Mouse (Mus musculus): ENCODE results near the gene Gemin6. TPM values are rescaled to one million over a fixed set of nuclear protein-coding genes. Genes with fewer than 3 reads are reported as not detected.

Gene Gemin6
- polyA plus RNA-seq, 1 experiment = 7.1 TPM

DNA sequence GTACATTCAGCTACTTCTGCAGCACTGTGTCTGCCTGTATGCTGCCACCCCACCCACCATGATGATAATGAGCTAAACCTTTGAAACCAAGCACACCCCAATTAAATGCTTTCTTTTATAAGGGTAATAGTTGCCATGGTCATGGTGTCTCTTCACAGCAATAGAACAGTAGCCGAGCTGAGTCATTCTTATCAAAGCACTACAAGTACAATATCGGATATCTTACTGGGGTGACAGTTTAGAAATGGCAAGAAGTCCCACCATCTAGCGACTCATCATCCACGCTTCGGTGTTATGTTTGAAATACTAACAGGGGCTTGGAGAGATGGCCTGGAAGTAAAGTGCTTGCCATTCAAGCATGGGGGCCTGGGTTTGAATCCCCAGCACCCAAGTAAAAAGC is 9.6 kb downstream of the Gemin6 start:
- Histone ChIP-seq H3K27ac (ENCODE audit: insufficient read depth, low read depth, low read length) (no peak overlapping the region), H3K4me3 (ENCODE audit: insufficient read depth, low read length) (no peak overlapping the region), H3K4me1 (ENCODE audit: control insufficient read depth, insufficient read depth, low read length) (peaks cover 29% of the 10 kb centered on the region)
- TF ChIP-seq CTCF (IDR thresholded peaks at IDR 0.05; ENCODE audit: low read depth, low read length) (no peak), POLR2A (IDR thresholded peaks at IDR 0.05; ENCODE audit: borderline replicate concordance, low read depth, low read length) (no peak)

DNA sequence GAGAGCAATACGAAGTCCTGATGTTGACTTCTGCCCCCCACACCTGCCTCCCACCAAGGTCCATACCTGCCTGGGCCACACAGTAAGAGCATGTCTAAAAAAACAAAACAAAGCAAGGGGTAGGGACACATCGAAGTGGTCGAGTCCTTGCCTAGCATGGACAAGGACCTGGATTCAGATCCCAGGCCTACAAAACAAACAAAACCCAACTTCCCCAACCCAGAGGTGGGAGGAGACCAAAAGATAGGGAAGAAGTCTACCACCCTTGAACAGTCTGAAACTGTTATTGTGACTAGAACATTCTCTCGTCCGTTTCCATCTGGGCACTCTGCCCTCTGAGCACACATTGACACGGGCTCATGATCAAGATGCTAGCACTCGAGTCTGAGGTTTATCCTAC is 10.1 kb downstream of the Gemin6 start:
- no peak overlapping the region for H3K4me3 ChIP-seq (ENCODE audit: insufficient read depth, low read length)
- TF ChIP-seq CTCF (IDR thresholded peaks at IDR 0.05; ENCODE audit: low read depth, low read length) (no peak), POLR2A (IDR thresholded peaks at IDR 0.05; ENCODE audit: borderline replicate concordance, low read depth, low read length) (no peak)
- H3K4me1 ChIP-seq (ENCODE audit: control insufficient read depth, insufficient read depth, low read length) = peaks cover 26% of the 10 kb centered on the region
- no peak overlapping the region for H3K27ac ChIP-seq (ENCODE audit: insufficient read depth, low read depth, low read length)

DNA sequence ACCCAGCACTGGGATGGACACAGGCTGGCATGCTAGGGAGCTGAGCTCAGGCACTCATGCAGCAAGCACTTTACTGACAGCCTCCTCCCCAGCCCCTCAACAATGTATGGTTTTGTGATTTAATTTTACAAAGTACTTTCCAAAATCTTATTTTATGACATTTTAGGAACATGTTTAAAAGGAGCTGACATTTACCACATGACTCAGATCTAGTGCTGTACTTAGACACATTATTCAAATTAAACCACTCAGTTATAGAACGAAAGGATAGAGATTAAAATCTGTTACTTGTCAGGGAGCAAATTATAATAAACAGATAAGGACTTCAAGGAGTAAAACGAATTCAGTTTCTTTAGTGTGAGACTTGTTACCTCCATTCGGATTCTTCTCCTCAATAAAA is 11.2 kb downstream of the Gemin6 start:
- no peak overlapping the region for H3K4me3 ChIP-seq (ENCODE audit: insufficient read depth, low read length)
- H3K4me1 ChIP-seq (ENCODE audit: control insufficient read depth, insufficient read depth, low read length) = peaks cover 23% of the 10 kb centered on the region
- no peak overlapping the region for H3K27ac ChIP-seq (ENCODE audit: insufficient read depth, low read depth, low read length)
- TF ChIP-seq POLR2A (IDR thresholded peaks at IDR 0.05; ENCODE audit: borderline replicate concordance, low read depth, low read length) (no peak), CTCF (IDR thresholded peaks at IDR 0.05; ENCODE audit: low read depth, low read length) (no peak)

DNA sequence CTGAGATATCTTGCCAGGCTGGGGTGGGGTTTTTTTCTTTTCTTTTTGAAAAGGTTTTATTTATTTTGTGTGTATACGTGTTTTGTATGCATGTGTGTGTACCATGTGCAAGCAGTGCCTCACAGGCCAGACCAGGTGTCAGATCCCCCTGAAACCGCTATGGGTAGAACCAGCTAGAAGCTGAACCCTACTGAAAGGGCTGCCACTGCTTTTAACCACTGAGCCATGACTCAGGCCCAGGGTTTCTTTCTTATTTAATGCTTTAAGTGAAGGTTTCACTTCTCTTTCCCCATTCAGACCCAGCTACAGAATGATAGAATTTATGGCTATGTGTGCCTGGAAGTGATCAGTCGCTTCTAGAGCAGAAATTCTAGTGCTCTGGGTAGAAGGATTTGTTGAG is 12.6 kb downstream of the Gemin6 start:
- Histone ChIP-seq H3K27ac (ENCODE audit: insufficient read depth, low read depth, low read length) (peak overlapping the region; percentile 56), H3K4me3 (ENCODE audit: insufficient read depth, low read length) (no peak overlapping the region), H3K4me1 (ENCODE audit: control insufficient read depth, insufficient read depth, low read length) (peaks cover 23% of the 10 kb centered on the region)
- no peak for TF ChIP-seq CTCF (IDR thresholded peaks at IDR 0.05; ENCODE audit: low read depth, low read length)
- no peak for TF ChIP-seq POLR2A (IDR thresholded peaks at IDR 0.05; ENCODE audit: borderline replicate concordance, low read depth, low read length)

DNA sequence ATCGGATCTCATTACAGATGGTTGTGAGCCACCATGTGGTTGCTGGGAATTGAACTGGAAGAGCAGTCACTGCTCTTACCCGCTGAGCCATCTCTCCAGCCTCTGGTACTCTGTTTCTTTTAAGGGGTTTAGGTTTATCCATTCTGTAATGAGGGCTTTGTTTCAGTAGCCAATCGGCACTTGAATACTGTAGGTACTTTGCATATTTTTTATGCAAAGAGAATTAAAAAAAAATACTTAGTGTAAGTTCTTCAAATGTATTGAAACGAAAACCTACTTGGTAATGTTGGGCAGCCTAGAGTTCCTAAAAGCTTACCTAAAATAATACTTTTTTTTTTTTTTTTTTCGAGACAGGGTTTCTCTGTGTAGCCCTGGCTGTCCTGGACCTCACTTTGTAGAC is 13.2 kb downstream of the Gemin6 start:
- Histone ChIP-seq H3K4me1 (ENCODE audit: control insufficient read depth, insufficient read depth, low read length) (peaks cover 23% of the 10 kb centered on the region), H3K4me3 (ENCODE audit: insufficient read depth, low read length) (no peak overlapping the region), H3K27ac (ENCODE audit: insufficient read depth, low read depth, low read length) (no peak overlapping the region)
- TF ChIP-seq POLR2A (IDR thresholded peaks at IDR 0.05; ENCODE audit: borderline replicate concordance, low read depth, low read length) = no peak
- no peak for TF ChIP-seq CTCF (IDR thresholded peaks at IDR 0.05; ENCODE audit: low read depth, low read length)

DNA sequence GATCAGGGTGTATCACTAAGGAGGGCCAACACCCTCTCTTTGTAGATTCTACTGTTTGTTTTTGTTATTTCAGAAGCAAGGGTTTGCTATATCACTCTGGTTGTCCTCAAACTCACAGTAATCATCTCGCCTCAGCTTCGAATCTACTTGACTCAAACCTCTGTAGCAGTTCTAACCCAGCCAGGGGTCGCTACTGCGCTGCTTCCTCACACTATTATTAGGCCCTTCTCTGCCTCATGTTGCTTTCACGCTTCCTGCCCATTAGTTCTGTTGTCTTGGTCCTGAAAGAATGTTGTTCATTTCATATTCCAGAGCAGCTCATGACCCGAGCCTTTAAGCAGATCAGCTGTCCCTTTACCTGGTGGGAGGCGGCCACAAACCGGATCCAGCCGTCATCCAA is 17.4 kb downstream of the Gemin6 start:
- TF ChIP-seq CTCF (IDR thresholded peaks at IDR 0.05; ENCODE audit: low read depth, low read length) = no peak
- TF ChIP-seq POLR2A (IDR thresholded peaks at IDR 0.05; ENCODE audit: borderline replicate concordance, low read depth, low read length) = no peak
- Histone ChIP-seq H3K4me3 (ENCODE audit: insufficient read depth, low read length) (no peak overlapping the region), H3K27ac (ENCODE audit: insufficient read depth, low read depth, low read length) (no peak overlapping the region), H3K4me1 (ENCODE audit: control insufficient read depth, insufficient read depth, low read length) (peaks cover 8% of the 10 kb centered on the region)

DNA sequence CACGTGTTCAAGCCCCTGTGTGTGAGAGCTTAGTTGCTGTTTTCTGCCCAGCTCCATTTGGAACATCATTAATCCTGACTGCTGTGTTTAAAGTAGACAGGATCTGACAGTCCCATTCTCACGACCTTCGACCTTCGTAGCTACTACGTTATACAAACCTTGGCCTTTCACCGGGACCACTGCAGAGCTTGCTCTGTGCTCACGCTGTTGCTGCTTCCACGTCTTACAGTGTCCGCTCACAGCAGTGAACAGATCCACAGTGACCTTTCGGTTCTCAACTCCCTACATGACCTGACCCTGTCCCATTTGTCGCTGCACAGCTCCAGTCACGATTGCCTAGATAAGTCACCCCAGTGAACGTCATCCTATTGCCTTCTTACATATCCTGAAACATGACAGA is 18.9 kb downstream of the Gemin6 start:
- no peak for TF ChIP-seq POLR2A (IDR thresholded peaks at IDR 0.05; ENCODE audit: borderline replicate concordance, low read depth, low read length)
- Histone ChIP-seq H3K27ac (ENCODE audit: insufficient read depth, low read depth, low read length) (no peak overlapping the region), H3K4me3 (ENCODE audit: insufficient read depth, low read length) (no peak overlapping the region)

DNA sequence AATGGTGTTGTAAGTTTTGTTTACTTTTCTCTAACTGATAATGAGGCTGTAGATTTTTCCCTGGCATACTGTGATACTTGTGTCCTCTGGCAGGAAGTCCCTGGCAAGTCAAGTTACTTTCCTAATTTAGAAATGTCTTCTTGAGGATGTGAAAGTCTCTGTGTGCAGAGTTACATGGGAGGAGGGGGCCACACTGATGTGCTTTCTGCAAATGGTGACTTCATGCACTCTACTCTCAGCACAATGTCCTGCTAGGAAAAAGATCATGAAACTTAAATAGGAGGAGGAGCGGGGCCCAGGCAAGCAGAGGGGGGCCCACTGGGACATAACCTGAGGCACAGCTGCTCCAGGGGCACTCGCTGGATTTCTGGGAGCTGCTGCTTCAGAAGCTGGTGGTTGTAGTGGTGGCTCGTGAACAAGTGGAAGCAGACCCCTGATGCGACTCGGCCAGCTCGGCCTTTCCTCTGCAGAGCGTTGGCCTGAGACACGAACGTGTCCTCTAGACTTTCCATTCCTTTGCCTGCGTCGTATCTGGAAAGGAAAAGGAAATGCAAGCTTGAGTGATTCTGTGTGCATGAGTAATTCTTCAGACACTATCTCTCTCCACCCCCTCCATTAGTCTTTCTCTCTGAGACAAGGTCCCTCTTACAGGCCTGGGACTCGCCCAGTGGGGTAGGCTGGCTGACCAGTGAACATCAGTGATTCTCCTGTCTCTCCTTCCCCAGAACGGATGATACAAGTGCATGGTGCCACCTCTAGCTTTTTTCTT is 28.7 kb downstream of the Gemin6 start:
- H3K4me3 ChIP-seq (ENCODE audit: insufficient read depth, low read length) = no peak overlapping the region
- TF ChIP-seq POLR2A (IDR thresholded peaks at IDR 0.05; ENCODE audit: borderline replicate concordance, low read depth, low read length) (no peak), CTCF (IDR thresholded peaks at IDR 0.05; ENCODE audit: low read depth, low read length) (no peak)
- peak overlapping the region; percentile 85 for H3K27ac ChIP-seq (ENCODE audit: insufficient read depth, low read depth, low read length)
- H3K4me1 ChIP-seq (ENCODE audit: control insufficient read depth, insufficient read depth, low read length) = peaks cover 18% of the 10 kb centered on the region

More for the DNA sequence above, 18.9 kb downstream of the Gemin6 start:
- H3K4me1 ChIP-seq (ENCODE audit: control insufficient read depth, insufficient read depth, low read length) = peaks cover 2% of the 10 kb centered on the region; the same call in 1 of the 2 replicates

DNA sequence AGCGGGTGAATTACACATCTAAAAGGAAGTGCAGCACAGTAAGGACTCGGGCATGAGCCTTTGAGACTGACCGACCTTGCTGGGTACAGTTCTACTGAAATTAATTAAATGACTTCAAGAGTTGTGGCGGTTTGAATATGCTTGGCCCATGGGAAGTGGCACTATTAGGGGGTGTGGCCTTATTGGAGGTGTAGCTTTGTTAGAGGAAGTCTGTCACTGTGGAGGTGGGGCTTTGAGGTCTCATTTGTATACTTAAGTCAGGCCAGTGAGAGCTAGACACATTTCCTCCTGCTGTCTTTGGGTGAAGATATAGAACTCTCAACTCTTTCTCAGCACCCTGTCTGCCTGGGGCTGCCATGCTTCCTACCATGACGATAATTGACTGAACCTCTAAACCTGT is 30.2 kb downstream of the Gemin6 start:
- H3K27ac ChIP-seq (ENCODE audit: insufficient read depth, low read depth, low read length) = no peak overlapping the region
- TF ChIP-seq POLR2A (IDR thresholded peaks at IDR 0.05; ENCODE audit: borderline replicate concordance, low read depth, low read length) (no peak), CTCF (IDR thresholded peaks at IDR 0.05; ENCODE audit: low read depth, low read length) (no peak)
- peaks cover 18% of the 10 kb centered on the region for H3K4me1 ChIP-seq (ENCODE audit: control insufficient read depth, insufficient read depth, low read length)
- no peak overlapping the region for H3K4me3 ChIP-seq (ENCODE audit: insufficient read depth, low read length)

DNA sequence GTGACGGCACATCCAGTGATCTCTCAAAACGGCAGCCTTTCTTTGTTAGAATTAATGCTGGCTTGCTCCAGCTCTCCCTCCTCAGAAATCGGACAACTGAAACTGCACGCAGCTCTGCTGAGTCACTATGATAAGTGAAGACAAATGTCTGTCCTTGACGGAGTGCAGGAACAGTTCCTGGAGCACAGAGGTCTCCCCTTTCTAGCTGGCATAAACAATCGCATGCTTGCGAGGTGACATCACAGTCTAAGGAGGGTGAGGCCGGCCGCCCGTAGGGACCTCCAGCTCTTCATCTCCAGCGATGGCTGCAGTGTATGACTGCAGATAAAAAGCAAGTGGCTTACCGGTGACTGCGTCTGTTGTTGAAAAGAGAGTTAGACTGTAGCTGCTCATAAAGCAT is 31.0 kb downstream of the Gemin6 start:
- TF ChIP-seq POLR2A (IDR thresholded peaks at IDR 0.05; ENCODE audit: borderline replicate concordance, low read depth, low read length) = no peak
- no peak overlapping the region for H3K4me3 ChIP-seq (ENCODE audit: insufficient read depth, low read length)
- H3K4me1 ChIP-seq (ENCODE audit: control insufficient read depth, insufficient read depth, low read length) = peaks cover 18% of the 10 kb centered on the region
- no peak overlapping the region for H3K27ac ChIP-seq (ENCODE audit: insufficient read depth, low read depth, low read length)

Data from bone marrow macrophage, adult 2 months (primary cell).